Mouse (Mus musculus) brain, embryonic 14.5 days (tissue): ENCODE data around the gene Socs3. TPM values are rescaled to one million over a fixed set of nuclear protein-coding genes. Genes with fewer than 3 reads are reported as not detected.
A peak's percentile ranks its signal among the peaks of the same experiment; 100 is the strongest.

Source experiments
- DNase-seq: peaks from one replicate; pipeline ENCODE4 v3.0.0-alpha.2; 2011; ENCODE audit warnings: low read depth
- CTCF ChIP-seq: fragments of 200-500 bp; IDR thresholded peaks from 2 replicates; pipeline ENCODE4 v1.5.1; 2012; ENCODE audit warnings: inconsistent platforms, mild to moderate bottlenecking, moderate library complexity, borderline replicate concordance; ENCODE audit not compliant: insufficient read depth, insufficient read length; ENCODE audit errors: extremely low read depth
- POLR2A ChIP-seq: fragments of 200-500 bp; IDR thresholded peaks from 2 replicates; pipeline ENCODE4 v1.6.1; 2012; ENCODE audit warnings: mild to moderate bottlenecking, inconsistent platforms, borderline replicate concordance; ENCODE audit not compliant: poor library complexity, insufficient read depth, insufficient read length, severe bottlenecking; ENCODE audit errors: extremely low read depth
- polyA plus RNA-seq: library from polyadenylated mRNA; depleted of rRNA; stranded (reverse); fragments of >200 nt; gene quantifications from 2 replicates; pipeline ENCODE4 v1.2.3, GENCODE M21; 2012

Gene Socs3
- polyA plus RNA-seq, 1 experiment, result 8.4 TPM

DNA sequence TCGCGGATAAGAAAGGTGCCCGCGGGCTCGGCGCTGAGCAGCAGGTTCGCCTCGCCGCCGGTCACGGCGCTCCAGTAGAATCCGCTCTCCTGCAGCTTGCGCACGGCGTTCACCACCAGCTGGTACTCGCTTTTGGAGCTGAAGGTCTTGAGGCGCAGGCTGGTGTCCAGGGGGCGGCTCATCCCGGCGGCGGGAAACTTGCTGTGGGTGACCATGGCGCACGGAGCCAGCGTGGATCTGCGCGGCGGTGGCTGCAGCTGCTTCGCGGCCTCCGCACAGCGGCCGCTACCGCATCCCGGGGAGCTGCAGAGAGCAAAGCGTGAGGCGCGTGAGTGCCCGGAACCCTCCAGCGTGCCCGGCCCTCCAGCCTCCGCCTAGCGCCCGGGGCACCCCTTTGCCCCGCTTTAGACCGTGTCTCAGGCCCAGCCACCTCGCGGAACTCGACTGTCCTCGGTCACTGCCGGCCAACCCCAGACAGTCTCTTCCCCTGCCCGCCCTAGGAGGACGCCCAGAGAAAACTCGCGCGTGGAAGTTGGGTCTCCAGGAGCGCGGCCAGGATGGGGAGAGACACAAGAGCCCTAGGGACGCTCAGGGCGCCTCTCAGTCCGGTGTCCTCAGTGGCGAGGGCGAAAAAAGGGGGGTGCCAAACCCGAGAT, 1.7 kb downstream of the Socs3 start:
- TF ChIP-seq POLR2A (no peak), CTCF (no peak)

GRCm38 (mm10) chr11:117967249-117968015, 2.4 kb downstream of the Socs3 start:
- peak; percentile 76 for DNase-seq
- TF ChIP-seq POLR2A (no peak), CTCF (0 out of 2 replicates have a peak, but pooled peaks have one; percentile 10)

More for the DNA sequence above, 1.7 kb downstream of the Socs3 start:
- peak; percentile 61 for DNase-seq

DNA sequence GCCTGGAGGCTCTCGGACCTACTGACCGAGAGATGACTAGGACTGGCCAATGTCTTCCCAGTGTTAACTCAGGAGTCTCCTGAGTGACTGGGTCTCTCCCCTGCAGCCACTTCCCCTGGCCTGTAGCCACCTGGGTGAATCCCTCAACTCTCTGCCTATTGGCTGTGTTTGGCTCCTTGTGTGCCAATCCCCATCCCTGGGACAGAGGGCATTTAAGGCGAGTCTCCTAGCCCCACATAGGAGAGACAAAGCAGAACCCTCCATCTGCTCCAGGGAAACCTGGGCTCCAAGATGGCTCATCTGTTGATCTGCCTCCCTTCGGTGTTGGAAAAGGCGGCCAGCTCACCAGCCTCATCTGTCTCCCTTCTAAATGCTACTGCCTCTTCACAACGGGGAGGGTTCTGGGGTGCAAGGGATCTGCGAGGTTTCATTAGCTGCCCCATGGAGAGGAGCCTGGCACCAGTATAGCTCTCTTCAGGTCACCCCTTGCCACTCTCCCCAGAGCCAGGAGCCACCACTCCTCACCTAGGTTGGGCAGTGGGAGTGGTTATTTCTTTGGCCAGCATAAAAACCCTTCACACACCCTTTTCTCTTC, 3.2 kb downstream of the Socs3 start:
- DNase-seq, result peak; percentile 40
- no peak for TF ChIP-seq POLR2A
- TF ChIP-seq CTCF, result no peak

DNA sequence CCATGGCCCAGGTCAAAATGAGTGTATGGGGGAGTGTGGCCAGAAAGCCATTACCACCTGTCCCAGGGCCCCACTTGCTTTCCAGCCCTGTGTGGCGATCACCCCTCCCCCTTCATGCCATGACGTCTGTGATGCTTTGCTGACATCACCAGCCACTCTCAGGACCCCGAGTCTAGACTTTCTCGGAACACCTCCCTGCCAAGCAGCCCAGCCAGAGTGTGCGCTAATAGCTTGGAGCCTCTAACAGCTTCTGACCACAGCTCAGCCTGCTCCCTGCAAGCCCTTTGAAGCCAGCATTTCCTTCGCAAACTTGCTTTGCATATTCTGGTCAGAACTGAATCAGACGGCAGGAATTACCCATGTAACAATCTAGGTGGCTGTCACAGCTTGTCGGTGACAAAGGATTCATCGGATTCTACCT, 4.3 kb downstream of the Socs3 start:
- TF ChIP-seq POLR2A, result no peak
- TF ChIP-seq CTCF, result no peak
- DNase-seq, result peak; percentile 41

GRCm38 (mm10) chr11:117965052-117965451, 4.8 kb downstream of the Socs3 start:
- TF ChIP-seq POLR2A (no peak), CTCF (no peak)
- no peak for DNase-seq

DNA sequence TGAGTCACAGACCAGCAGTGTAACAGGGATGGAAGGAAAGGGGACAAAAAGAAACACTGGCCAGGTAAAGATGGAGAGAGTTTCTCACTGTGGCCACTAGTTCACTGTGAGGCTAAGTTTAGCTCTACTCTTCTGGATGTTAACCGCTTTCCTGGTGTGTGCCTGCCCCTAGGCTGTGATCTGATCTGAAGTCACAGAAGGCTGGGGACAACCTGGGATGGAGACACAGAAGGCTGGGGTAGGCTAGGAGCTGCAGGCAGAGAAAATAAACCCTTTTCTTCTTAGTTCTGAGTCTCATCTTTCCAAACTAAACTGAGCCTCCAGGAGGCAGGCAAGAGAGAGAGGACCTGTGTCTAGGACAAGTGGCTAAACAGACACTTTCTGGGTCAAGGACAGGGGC, 5.6 kb downstream of the Socs3 start:
- no peak for TF ChIP-seq POLR2A
- no peak for TF ChIP-seq CTCF
- no peak for DNase-seq

- no peak for TF ChIP-seq POLR2A
- no peak for TF ChIP-seq CTCF
- DNase-seq, result peak; percentile 45
Observed at GRCm38 (mm10) chr11:117963872-117964271, 6.0 kb downstream of the Socs3 start.

- peak; percentile 97 for DNase-seq
- no peak for TF ChIP-seq POLR2A
- TF ChIP-seq CTCF, result no peak
Observed at GRCm38 (mm10) chr11:117963091-117963793, 6.6 kb downstream of the Socs3 start.

DNA sequence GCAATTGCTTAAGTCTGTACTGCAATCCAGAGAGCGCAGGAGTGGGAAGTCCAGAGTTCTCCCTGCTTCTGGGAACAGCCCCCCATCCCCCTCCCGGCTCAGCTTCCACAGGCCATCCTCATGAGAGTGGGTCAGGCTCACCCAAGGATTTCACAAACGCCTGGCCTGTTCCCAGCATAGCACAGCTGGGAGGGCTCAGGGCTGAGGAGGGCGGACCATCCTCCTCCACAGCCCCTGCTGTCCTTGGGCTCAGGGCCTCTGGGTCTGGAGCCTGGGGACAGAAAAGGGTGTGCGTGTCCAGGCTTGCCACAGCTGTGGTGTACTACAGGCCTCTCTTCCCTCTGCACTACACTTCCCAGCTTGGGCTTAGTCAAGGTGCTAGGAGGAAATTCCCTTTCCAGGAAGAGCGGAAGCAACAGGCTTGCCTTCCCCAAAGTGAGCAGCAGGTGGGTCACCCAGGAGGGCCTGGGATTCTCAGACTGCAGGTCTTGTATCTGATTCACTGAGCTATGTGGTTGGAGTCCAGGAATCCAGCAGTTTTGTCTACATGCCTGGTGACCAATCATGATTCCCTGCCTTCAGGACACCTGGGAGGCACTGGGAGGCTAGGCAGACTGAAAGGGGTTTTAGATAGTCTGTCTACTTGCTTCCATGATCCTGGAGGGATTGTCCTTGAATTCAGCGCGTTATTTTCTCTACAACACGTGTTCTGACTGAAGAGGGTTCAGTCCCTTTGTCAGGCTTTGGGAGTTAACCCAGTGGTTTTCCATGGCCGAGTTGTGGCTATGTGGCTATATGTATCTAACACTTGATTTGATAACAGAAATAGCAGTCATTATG, 7.4 kb downstream of the Socs3 start:
- DNase-seq, result no peak

DNA sequence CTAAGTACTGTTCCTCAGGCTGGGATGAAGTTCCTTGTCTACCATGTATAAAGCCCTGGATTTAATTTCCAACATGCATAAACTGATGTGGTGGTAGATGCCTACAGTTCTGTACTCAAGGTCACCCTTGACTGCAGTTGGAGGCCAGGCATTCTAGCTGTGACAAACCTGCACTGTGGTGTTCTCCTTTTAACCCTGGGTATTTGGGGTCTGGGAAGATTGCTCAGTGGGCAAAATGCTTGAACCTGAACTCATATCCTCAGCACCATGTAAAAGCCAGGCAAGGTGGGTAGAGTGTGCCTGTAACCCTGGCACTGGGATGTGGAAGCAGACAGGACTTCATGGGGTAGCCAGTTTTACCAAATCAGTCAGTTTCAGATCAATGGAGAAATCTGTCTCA, 9.2 kb downstream of the Socs3 start:
- no peak for TF ChIP-seq POLR2A
- no peak for TF ChIP-seq CTCF
- DNase-seq, result no peak

More for the DNA sequence above, 7.4 kb downstream of the Socs3 start:
- no peak for TF ChIP-seq CTCF
- no peak for TF ChIP-seq POLR2A

GRCm38 (mm10) chr11:117959741-117960381, 10.0 kb downstream of the Socs3 start:
- TF ChIP-seq CTCF (no peak), POLR2A (no peak)

More at GRCm38 (mm10) chr11:117959741-117960381, 10.0 kb downstream of the Socs3 start:
- DNase-seq, result no peak
